In genomic region chr14:54701298-54701697, GRCm38 (mm10) we compare ENCODE assay signal across 8 mouse cellular contexts. TPM values are rescaled to one million over a fixed set of nuclear protein-coding genes. Genes with fewer than 3 reads are reported as not detected.
DNase-seq lines count a peak whose midpoint lies in the region; ATAC-seq and TF ChIP-seq lines count a peak whose summit lies in the region.

No protein-coding gene starts in this region.

- H3K4me1 ChIP-seq in cortical plate, adult 2 months (ENCODE audit: control insufficient read depth, insufficient read depth, low read length), result no peaks in the 10 kb centered on the region
- peaks cover 15 to 18% of the 10 kb centered on the region in 2 experiments for H3K4me1 ChIP-seq in liver, embryonic 14.5 days (replicated peaks; ENCODE audit: control insufficient read depth in 2 of 2, insufficient read depth in 2 of 2, low read length in 1 of 2)

- H3K27me3 ChIP-seq in liver, embryonic 14.5 days (ENCODE audit: control insufficient read depth, insufficient read depth, low read length), result peaks cover 16% of the 10 kb centered on the region

- H3K9ac ChIP-seq in liver, embryonic 14.5 days (replicated peaks), result no peak overlapping the region

- no peak overlapping the region for H3K27ac ChIP-seq in cortical plate, adult 2 months (ENCODE audit: insufficient read depth, low read length)
- H3K27ac ChIP-seq in liver, embryonic 14.5 days, result no peak overlapping the region

- peak; percentile 85 for TF ChIP-seq CTCF in cortical plate, adult 2 months (IDR thresholded peaks at IDR 0.05; ENCODE audit: extremely low read depth, insufficient read depth, low read length)
- peak; percentile 97 for TF ChIP-seq CTCF in liver, embryonic 14.5 days (IDR thresholded peaks at IDR 0.05; ENCODE audit: low read depth)

- no peak for TF ChIP-seq POLR2A in cortical plate, adult 2 months (IDR thresholded peaks at IDR 0.05; ENCODE audit: extremely low read depth, insufficient read depth, low read length)

- no peak for TF ChIP-seq EP300 in liver, embryonic 14.5 days (IDR thresholded peaks at IDR 0.05; ENCODE audit: low read depth)

- no peaks in the 10 kb centered on the region for H3K9me3 ChIP-seq in liver, embryonic 14.5 days (ENCODE audit: control insufficient read depth, low read length)

- peak; percentile 82 for DNase-seq in CD4-positive helper T cell, adult 2 months (ENCODE audit: low read depth, low spot score)
- peak; percentile 74 to 93 for DNase-seq in adrenal gland, adult (ENCODE audit: inconsistent age in 2 of 2, low spot score in 1 of 2)
- DNase-seq in heart, adult 11 months, result peak; percentile 96
- DNase-seq in kidney, adult 9 months, result peak; percentile 73
- DNase-seq in liver, embryonic 14.5 days (ENCODE audit: low read depth in 3 of 3, low spot score in 3 of 3), result peak in 2 of 3 experiments; percentile 55 to 62
- peak; percentile 50 for DNase-seq in ovary, adult 18-20 months (ENCODE audit: low spot score)
- DNase-seq in thymus, postnatal 14 days, result peak; percentile 91

- no peak for ATAC-seq in liver, embryonic 14.5 days (ENCODE audit: insufficient read depth)

- 13% methylated on average over 6 of the region's 6 CpGs for WGBS in liver, embryonic 14.5 days (ENCODE audit: insufficient replicate concordance)

- no peaks in the 10 kb centered on the region for H3K36me3 ChIP-seq in liver, embryonic 14.5 days (replicated peaks; ENCODE audit: control insufficient read depth, insufficient read depth, low read depth)

- H3K4me2 ChIP-seq in liver, embryonic 14.5 days (ENCODE audit: low read depth), result no peak overlapping the region

- H3K4me3 ChIP-seq in cortical plate, adult 2 months (ENCODE audit: insufficient read depth, low read length), result no peak overlapping the region
- H3K4me3 ChIP-seq in liver, embryonic 14.5 days (ENCODE audit: insufficient read depth in 1 of 2, low read depth in 2 of 2, low read length in 2 of 2), result no peak overlapping the region

RNA-seq across cellular contexts. Expression of gene Gm29776, which starts 2.7 kb away (rescaled TPM):
- 0.04 and 0.06 TPM in 2 replicates for polyA plus RNA-seq in cortical plate, adult 2 months (2012; rRNA removed)
- 0.01 and 0.03 TPM in 2 replicates for polyA plus RNA-seq in liver, embryonic 14.5 days (2012; rRNA removed)
- 0.06 TPM in 1 of 2 replicates, not detected in the other for polyA plus RNA-seq in liver, embryonic 14.5 days (2014; fragmentation: Nextera tagmentation; extraction: Ambion mirVana)

RNA-seq across cellular contexts. Expression of gene Cebpe, which starts 10.7 kb away (rescaled TPM):
- polyA plus RNA-seq in cortical plate, adult 2 months (2012; rRNA removed), result 0.09 TPM in 1 of 2 replicates, not detected in the other
- polyA plus RNA-seq in liver, embryonic 14.5 days (2012; rRNA removed), result 5.4 and 6.3 TPM in 2 replicates
- polyA plus RNA-seq in liver, embryonic 14.5 days (2014; fragmentation: Nextera tagmentation; extraction: Ambion mirVana), result 4.3 and 5.1 TPM in 2 replicates

RNA-seq across cellular contexts. Expression of gene Acin1, which starts 14.6 kb away (rescaled TPM):
- 169 and 194 TPM in 2 replicates for polyA plus RNA-seq in cortical plate, adult 2 months (2012; rRNA removed)
- polyA plus RNA-seq in liver, embryonic 14.5 days (2012; rRNA removed), result 43.5 and 64.5 TPM in 2 replicates
- polyA plus RNA-seq in liver, embryonic 14.5 days (2014; fragmentation: Nextera tagmentation; extraction: Ambion mirVana), result 43.2 and 47.9 TPM in 2 replicates

RNA-seq across cellular contexts. Expression of gene 1700123O20Rik, which starts 15.3 kb away (rescaled TPM):
- polyA plus RNA-seq in cortical plate, adult 2 months (2012; rRNA removed), result 35.1 and 37.9 TPM in 2 replicates
- 29.6 and 33.6 TPM in 2 replicates for polyA plus RNA-seq in liver, embryonic 14.5 days (2012; rRNA removed)
- polyA plus RNA-seq in liver, embryonic 14.5 days (2014; fragmentation: Nextera tagmentation; extraction: Ambion mirVana), result 39.9 and 42.8 TPM in 2 replicates
